Mouse (Mus musculus) heart, adult 18-20 months (tissue): ENCODE measurements at regions not wholly inside any gene's neighbourhood (a gene's known extent, or its start where the extent isn't known, plus 50 kb on each side); places are given as distances from the start of the nearest gene placed in this dataset.

ENCODE experiments used
- microRNA-seq, 2 experiments: library from miRNA; unstranded; fragments of <30 nt; microRNA quantifications; one replicate each; pipeline ENCODE4 v1.2.0; 2022

Small RNA genes in the stretch of these regions (microRNA-seq; reads per million reads assigned to microRNA genes)
- 0 reads per million in 2 experiments for gene Gm24271
